Mouse (Mus musculus) heart, embryonic 16.5 days (tissue): ENCODE measurements around the gene Msrb3. TPM values are rescaled to one million over a fixed set of nuclear protein-coding genes. Genes with fewer than 3 reads are reported as not detected.

Experiments
- ATAC-seq: fragments of 200-750 bp; cut with Nextera tagmentation; replicated peaks from 2 replicates; pipeline ENCODE4 v1.8.0; 2017; ENCODE audit warnings: moderate number of reproducible peaks; ENCODE audit not compliant: insufficient read depth, low FRiP score; ENCODE audit errors: extremely low read depth
- H3K27ac ChIP-seq: fragments of 300-500 bp; sonication (generic); 2 replicates; pipeline ENCODE4 v1.5.1; 2014; ENCODE audit warnings: mild to moderate bottlenecking, low read length, control low read depth, moderate library complexity
- H3K27me3 ChIP-seq: fragments of 300-500 bp; sonication (generic); 2 replicates; pipeline ENCODE4 v1.6.1; 2014; ENCODE audit warnings: low read length, mixed read lengths; ENCODE audit not compliant: control insufficient read depth, insufficient read depth
- H3K36me3 ChIP-seq: fragments of 300-500 bp; sonication (generic); 2 replicates; pipeline ENCODE4 v1.6.1; 2014; ENCODE audit not compliant: control insufficient read depth, insufficient read depth
- H3K4me1 ChIP-seq: fragments of 300-500 bp; sonication (generic); 2 replicates; pipeline ENCODE4 v1.6.1; 2014; ENCODE audit warnings: low read length, mixed read lengths; ENCODE audit not compliant: control insufficient read depth, insufficient read depth
- H3K4me2 ChIP-seq: fragments of 300-500 bp; sonication (generic); 2 replicates; pipeline ENCODE4 v1.6.1; 2014; ENCODE audit warnings: low read depth, mild to moderate bottlenecking, control low read depth, low read length
- H3K4me3 ChIP-seq: fragments of 300-500 bp; sonication (generic); 2 replicates; pipeline ENCODE4 v1.5.1; 2014; ENCODE audit warnings: mild to moderate bottlenecking, control low read depth, low read length
- H3K9ac ChIP-seq: fragments of 300-500 bp; sonication (generic); 2 replicates; pipeline ENCODE4 v1.6.1; 2014; ENCODE audit warnings: low read length, control low read depth
- H3K9me3 ChIP-seq: fragments of 300-500 bp; sonication (generic); replicated peaks from 2 replicates; pipeline ENCODE4 v1.6.1; 2016; ENCODE audit warnings: low read length; ENCODE audit not compliant: control insufficient read depth
- WGBS: fragments of 180-500 bp; shearing (Covaris S2); extraction: QIAGEN DNeasy Blood & Tissue Kit; methylation state at CpG from one replicate; pipeline ENCODE4 v1.1.7; 2014; 5-methylcytosine and 5-hydroxymethylcytosine counted together
- polyA plus RNA-seq: library from polyadenylated mRNA; unstranded; fragments of >200 nt; fragmentation: Nextera tagmentation; extraction: Ambion mirVana; gene quantifications from 2 replicates; pipeline ENCODE4 v1.2.1, GENCODE M21; 2015

Gene Msrb3
- polyA plus RNA-seq, 1 experiment from 2014 or later: 38.3 TPM

DNA sequence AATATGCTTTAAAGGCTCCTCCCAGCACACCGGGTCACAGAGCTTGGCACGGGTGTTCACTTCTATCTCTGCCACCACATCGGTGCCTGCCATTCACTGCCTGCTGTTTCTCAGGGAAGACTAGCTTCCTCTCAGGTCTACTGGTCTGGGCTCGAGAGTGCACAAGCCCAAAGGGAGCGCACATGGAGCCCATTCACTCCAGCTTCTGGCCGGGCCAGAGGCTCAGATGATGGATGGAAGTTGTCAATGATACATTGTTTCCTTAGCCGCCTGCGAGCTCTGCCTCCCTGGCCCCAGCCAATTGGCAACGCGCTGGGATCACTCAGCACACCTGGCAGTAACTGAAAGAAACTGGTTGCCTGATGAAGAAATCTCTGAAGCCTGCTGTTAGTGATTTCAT is 111.7 kb downstream of the Msrb3 start:
- WGBS: 64% methylated on average over 10 of the region's 10 CpGs
- peaks cover 9% of the 10 kb centered on the region for H3K4me1 ChIP-seq
- no peak overlapping the region for H3K27ac ChIP-seq
- H3K9ac ChIP-seq: no peak overlapping the region
- no peak overlapping the region for H3K4me2 ChIP-seq
- H3K4me3 ChIP-seq: no peak overlapping the region
- no peaks in the 10 kb centered on the region for H3K9me3 ChIP-seq
- ATAC-seq: no peak
- no peaks in the 10 kb centered on the region for H3K27me3 ChIP-seq
- H3K36me3 ChIP-seq: peaks cover 44% of the 10 kb centered on the region

DNA sequence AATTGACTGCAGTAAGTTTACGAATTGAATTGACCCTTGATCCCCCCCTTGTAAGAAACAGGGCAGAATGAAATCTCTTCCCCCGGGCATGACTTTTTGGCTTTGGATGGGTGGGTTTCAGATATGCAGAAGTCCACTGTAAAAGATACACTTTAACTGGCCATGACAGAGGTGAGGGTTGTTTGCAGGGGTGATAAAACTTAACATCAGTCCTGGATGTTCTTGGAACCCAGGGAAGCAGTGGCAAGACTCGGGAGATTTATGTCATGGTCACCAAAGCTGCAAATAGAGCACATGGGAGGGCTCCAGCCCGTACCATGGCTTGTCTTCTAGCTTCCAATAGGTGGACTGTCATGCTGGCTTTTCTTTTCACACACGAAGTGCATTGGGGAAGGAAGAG is 114.4 kb downstream of the Msrb3 start:
- H3K4me2 ChIP-seq: no peak overlapping the region
- no peaks in the 10 kb centered on the region for H3K27me3 ChIP-seq
- H3K9ac ChIP-seq: no peak overlapping the region
- 79% methylated on average over 5 of the region's 5 CpGs for WGBS
- H3K36me3 ChIP-seq: peaks cover 43% of the 10 kb centered on the region
- no peak for ATAC-seq
- H3K4me3 ChIP-seq: no peak overlapping the region
- H3K9me3 ChIP-seq: no peaks in the 10 kb centered on the region
- H3K27ac ChIP-seq: no peak overlapping the region
- no peaks in the 10 kb centered on the region for H3K4me1 ChIP-seq

DNA sequence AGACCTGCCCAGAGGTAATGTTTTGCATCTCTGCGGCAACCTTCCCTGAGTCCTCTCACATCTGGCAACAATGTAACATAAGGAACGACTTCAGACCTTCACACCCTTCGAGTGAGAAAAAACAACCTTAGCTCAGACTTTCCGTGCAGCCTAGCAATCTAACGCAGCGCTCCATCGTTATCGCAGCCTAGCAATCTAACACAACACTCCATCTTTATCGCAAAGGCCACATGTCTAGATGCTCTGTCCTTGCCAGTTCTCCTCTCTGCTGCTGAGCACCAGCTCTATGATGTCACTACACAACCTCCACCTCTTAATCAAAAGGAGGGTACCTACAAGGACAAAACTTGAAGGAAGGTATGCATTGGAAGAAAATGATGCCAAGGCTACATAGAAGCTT is 115.5 kb downstream of the Msrb3 start:
- 64% methylated on average over 9 of the region's 9 CpGs for WGBS
- ATAC-seq: no peak

DNA sequence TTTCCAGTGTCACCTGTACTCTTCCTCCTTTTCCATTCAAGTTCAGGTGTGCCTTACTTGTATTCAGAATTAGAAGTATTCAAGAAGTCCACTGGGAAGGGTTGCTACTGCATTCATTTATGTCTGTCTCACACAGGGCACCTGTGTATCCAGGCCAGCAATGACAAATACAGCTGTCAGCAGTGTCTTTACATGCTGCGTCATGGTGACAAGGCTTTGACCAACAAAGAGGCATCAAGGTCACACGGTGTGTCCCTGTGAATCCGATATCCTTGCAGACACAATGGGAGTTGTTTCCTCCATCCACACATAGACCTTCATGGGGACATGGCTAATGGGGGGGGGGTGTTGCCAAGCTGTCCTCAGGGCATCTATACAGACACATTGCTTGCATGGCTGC is 121.4 kb downstream of the Msrb3 start:
- 84% methylated on average over 3 of the region's 3 CpGs for WGBS
- no peak for ATAC-seq
- Histone ChIP-seq H3K4me1 (no peaks in the 10 kb centered on the region), H3K36me3 (peaks cover 26% of the 10 kb centered on the region), H3K27ac (no peak overlapping the region), H3K9ac (no peak overlapping the region), H3K4me2 (no peak overlapping the region), H3K9me3 (peaks cover 12% of the 10 kb centered on the region; the same call in 1 of the 2 replicates), H3K4me3 (no peak overlapping the region), H3K27me3 (no peaks in the 10 kb centered on the region)

More for the DNA sequence above, 115.5 kb downstream of the Msrb3 start:
- H3K9me3 ChIP-seq: 0 out of 2 replicates have a peak, but pooled peaks cover 4% of the 10 kb centered on the region
- H3K4me1 ChIP-seq: no peaks in the 10 kb centered on the region
- H3K27ac ChIP-seq: no peak overlapping the region
- no peak overlapping the region for H3K9ac ChIP-seq
- no peak overlapping the region for H3K4me3 ChIP-seq
- H3K4me2 ChIP-seq: no peak overlapping the region
- peaks cover 53% of the 10 kb centered on the region for H3K36me3 ChIP-seq
- H3K27me3 ChIP-seq: no peaks in the 10 kb centered on the region

DNA sequence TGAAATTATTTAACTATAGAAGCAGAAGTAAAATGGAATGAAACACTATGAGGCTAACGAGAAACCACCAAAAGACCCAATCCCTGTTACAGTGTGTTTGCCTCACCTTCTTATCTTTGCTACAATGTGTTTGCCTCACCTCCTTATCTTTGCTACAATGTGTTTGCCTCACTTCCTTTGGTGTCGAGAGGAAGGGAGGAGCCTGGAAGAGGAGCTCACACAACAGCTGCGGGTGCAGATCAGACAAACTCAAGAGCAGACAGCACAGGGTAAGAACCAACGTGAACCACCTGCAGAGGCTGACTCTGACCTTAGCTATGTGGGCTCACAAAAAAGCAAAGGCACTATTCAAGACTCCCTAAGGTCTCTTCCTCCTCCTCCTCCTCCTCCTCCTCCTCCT is 123.5 kb downstream of the Msrb3 start:
- no peaks in the 10 kb centered on the region for H3K27me3 ChIP-seq
- peaks cover 12% of the 10 kb centered on the region; the same call in 1 of the 2 replicates for H3K9me3 ChIP-seq
- ATAC-seq: no peak
- no peak overlapping the region for H3K4me2 ChIP-seq
- peaks cover 19% of the 10 kb centered on the region for H3K36me3 ChIP-seq
- H3K4me3 ChIP-seq: no peak overlapping the region
- no peak overlapping the region for H3K9ac ChIP-seq
- H3K4me1 ChIP-seq: no peaks in the 10 kb centered on the region
- WGBS: 37% methylated on average over 4 of the region's 4 CpGs
- no peak overlapping the region for H3K27ac ChIP-seq

DNA sequence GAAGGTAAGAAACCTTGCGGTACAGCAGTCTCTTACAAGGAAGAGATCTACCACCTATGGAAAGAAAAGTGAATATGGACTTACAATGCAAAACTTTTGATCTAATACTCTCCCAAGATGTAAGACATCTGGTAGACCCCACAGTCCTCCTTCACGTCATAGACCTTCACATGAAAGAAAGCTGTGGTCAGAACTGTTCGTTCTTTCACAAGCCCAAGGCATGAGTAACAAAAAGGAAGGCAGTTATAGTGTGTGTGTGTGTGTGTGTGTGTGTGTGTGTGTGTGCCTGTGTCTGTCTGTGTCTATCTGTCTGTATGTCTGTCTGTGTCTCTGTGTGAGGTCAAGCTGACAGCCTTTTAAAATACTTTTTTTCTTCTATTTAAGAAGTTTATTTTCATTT is 131.5 kb downstream of the Msrb3 start:
- no peak overlapping the region for H3K27ac ChIP-seq
- H3K27me3 ChIP-seq: no peaks in the 10 kb centered on the region
- no peak overlapping the region for H3K9ac ChIP-seq
- H3K4me3 ChIP-seq: no peak overlapping the region
- H3K4me2 ChIP-seq: no peak overlapping the region
- H3K9me3 ChIP-seq: no peaks in the 10 kb centered on the region
- H3K36me3 ChIP-seq: no peaks in the 10 kb centered on the region
- 92% methylated on average over 3 of the region's 3 CpGs for WGBS
- no peak for ATAC-seq
- H3K4me1 ChIP-seq: peaks cover 9% of the 10 kb centered on the region

DNA sequence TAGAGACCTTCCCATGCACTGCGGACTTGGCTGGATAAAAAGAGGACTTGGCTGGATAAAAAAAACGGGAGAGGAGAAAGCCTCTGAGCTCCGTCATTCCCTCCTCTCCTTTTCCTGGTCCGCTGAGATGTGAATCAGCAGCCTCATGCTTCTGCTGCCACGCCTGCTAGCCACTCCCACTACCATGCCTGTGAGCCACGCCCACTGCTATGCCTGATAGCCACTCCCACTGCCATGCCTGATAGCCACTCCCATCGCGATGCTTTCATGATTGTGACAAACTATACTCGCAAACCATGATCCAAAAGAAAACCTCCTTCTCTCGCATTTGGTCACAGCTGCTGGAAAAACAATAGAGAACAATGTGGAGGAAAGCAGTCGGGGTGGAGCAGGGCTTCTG is 133.5 kb downstream of the Msrb3 start:
- no peak overlapping the region for H3K27ac ChIP-seq

DNA sequence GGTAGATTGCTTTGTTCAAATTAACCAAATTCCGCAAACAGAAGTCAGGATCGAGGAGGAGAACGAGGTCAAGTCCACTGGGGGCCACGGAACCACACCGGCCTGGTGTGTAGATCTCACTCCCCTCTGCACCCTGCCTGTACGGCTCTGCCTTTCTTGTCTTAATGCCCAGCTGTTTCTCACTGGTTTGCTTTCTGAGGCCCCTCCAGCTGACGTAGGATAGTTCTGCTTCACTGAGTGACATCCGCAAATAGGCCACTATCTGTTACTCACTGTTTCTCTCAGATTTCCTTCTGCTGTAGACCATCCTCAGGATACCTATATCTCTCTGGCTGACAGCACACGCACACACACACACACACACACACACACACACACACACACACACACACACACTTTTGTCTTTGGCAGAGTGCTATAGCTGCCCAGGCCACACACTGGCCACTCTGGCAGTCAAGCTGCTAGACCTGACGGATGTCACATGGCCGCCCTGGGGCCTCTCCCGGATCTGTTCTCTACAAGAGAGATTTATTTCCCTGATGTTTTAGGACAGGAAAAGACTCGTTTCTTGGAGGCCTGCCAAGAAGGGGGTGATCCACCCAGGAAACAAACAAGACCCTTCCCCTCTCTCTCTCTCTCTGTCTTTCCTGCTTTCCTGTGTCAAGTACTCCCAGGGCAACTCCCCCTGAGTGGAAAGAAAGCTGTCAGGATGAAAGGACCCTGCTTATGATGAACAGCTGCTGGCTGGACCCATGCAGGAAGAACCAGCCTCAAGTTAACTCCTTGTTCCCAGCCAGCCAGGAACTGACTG is 135.0 kb downstream of the Msrb3 start:
- Histone ChIP-seq H3K9ac (peak overlapping the region; percentile 6; the same call in 1 of the 2 replicates), H3K9me3 (no peaks in the 10 kb centered on the region), H3K4me1 (peaks cover 9% of the 10 kb centered on the region), H3K36me3 (no peaks in the 10 kb centered on the region), H3K4me2 (peak overlapping the region; percentile 25; the same call in 1 of the 2 replicates), H3K4me3 (no peak overlapping the region), H3K27me3 (no peaks in the 10 kb centered on the region), H3K27ac (peak overlapping the region; percentile 58)
- peak; percentile 81 for ATAC-seq
- WGBS: 43% methylated on average over 13 of the region's 13 CpGs

More for the DNA sequence above, 133.5 kb downstream of the Msrb3 start:
- Histone ChIP-seq H3K9me3 (no peaks in the 10 kb centered on the region), H3K4me3 (no peak overlapping the region), H3K4me1 (peaks cover 9% of the 10 kb centered on the region), H3K27me3 (no peaks in the 10 kb centered on the region), H3K9ac (no peak overlapping the region), H3K4me2 (no peak overlapping the region), H3K36me3 (no peaks in the 10 kb centered on the region)
- no peak for ATAC-seq
- WGBS: 87% methylated on average over 11 of the region's 11 CpGs

DNA sequence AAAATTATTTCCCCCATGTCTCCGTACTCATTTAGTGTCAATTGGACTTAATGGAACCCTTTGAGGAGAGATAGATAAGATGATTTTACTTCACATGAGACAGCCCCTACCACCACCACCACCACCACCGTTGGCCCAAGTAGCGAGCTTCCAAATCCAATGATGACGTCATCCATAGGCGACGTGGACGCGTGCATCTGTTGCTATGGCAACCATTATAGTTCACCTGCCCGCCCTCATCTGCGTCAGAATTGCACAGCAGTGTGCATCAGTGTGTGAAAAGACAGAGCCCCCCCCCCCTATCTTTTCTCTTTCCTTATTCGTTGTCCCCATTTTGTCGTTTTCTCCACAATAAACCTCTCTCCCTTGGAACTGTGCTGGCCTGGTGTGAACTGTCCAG is 135.9 kb downstream of the Msrb3 start:
- H3K27ac ChIP-seq: no peak overlapping the region
- no peak for ATAC-seq
- H3K27me3 ChIP-seq: no peaks in the 10 kb centered on the region
- H3K4me3 ChIP-seq: no peak overlapping the region
- no peak overlapping the region for H3K4me2 ChIP-seq
- 88% methylated on average over 12 of the region's 12 CpGs for whole genome bisulfite sequencing
- H3K9me3 ChIP-seq: no peaks in the 10 kb centered on the region
- H3K9ac ChIP-seq: no peak overlapping the region
- no peaks in the 10 kb centered on the region for H3K36me3 ChIP-seq
- H3K4me1 ChIP-seq: peaks cover 9% of the 10 kb centered on the region
